Mouse (Mus musculus) spleen, adult 2 months (tissue): ENCODE results near the gene Gm17019. TPM values are rescaled to one million over a fixed set of nuclear protein-coding genes. Genes with fewer than 3 reads are reported as not detected.
"Not testable (repeated sequence)": the region's sequence is repeated elsewhere in the genome, so short reads cannot be mapped to it uniquely, and the experiment has no call there.

Experiments used
- DNase-seq, 2 experiments: peaks; one replicate each; pipeline versions ENCODE4 v3.0.0 to v3.0.0-alpha.2; 2012 to 2021; ENCODE audit warnings: low spot score in 2 of 2, low read depth in 1 of 2
- H3K27ac ChIP-seq: fragments of 200-500 bp; 2 replicates; pipeline ENCODE4 v1.5.1; 2012; ENCODE audit warnings: low read length, inconsistent platforms; ENCODE audit not compliant: insufficient read depth
- H3K27me3 ChIP-seq: fragments of 200-500 bp; 2 replicates; pipeline ENCODE4 v1.6.1; 2012; ENCODE audit warnings: mild to moderate bottlenecking, moderate library complexity, low read length, inconsistent platforms; ENCODE audit not compliant: control insufficient read depth, insufficient read depth
- H3K36me3 ChIP-seq: fragments of 200-500 bp; 2 replicates; pipeline ENCODE4 v1.6.1; 2012; ENCODE audit warnings: mild to moderate bottlenecking, low read length, inconsistent platforms; ENCODE audit not compliant: control insufficient read depth, insufficient read depth
- H3K4me1 ChIP-seq: fragments of 200-500 bp; 2 replicates; pipeline ENCODE4 v1.6.1; 2011; ENCODE audit warnings: inconsistent platforms; ENCODE audit not compliant: control insufficient read depth, insufficient read depth, insufficient read length
- H3K4me3 ChIP-seq: fragments of 200-500 bp; 2 replicates; pipeline ENCODE4 v1.5.1; 2011; ENCODE audit warnings: mild to moderate bottlenecking, inconsistent platforms; ENCODE audit not compliant: insufficient read depth, insufficient read length; ENCODE audit errors: extremely low read depth
- whole genome bisulfite sequencing: fragments of 180-500 bp; shearing (Covaris S2); methylation state at CpG from one replicate; pipeline ENCODE4 v1.1.7; 2018; 5-methylcytosine and 5-hydroxymethylcytosine counted together
- polyA plus RNA-seq: library from polyadenylated mRNA; depleted of rRNA; stranded (reverse); fragments of >200 nt; gene quantifications from 2 replicates; pipeline ENCODE4 v1.2.3, GENCODE M21; 2012; rRNA removed

The Gm17019 gene
- polyA plus RNA-seq: not detected in 2 replicates

- DNase-seq, H3K36me3 ChIP-seq: not testable (repeated sequence)
- WGBS: 27% methylated on average over 1 of the region's 1 CpGs
Observed at GRCm38 (mm10) chr5:15032898-15033297, at the start of gene Gm17019. Gm17019 (minus strand) TSS chr5:15032998.

GRCm38 (mm10) chr5:15062385-15062715 lies 29.6 kb upstream of the Gm17019 start:
- DNase-seq, H3K36me3 ChIP-seq, H3K4me1 ChIP-seq, H3K4me3 ChIP-seq, H3K27me3 ChIP-seq, H3K27ac ChIP-seq: not testable (repeated sequence)
- WGBS: 90% methylated on average over 1 of the region's 1 CpGs

More at GRCm38 (mm10) chr5:15032898-15033297, at the start of gene Gm17019:
- not testable (repeated sequence) for H3K27ac ChIP-seq, H3K4me1 ChIP-seq, H3K27me3 ChIP-seq, H3K4me3 ChIP-seq

- not testable (repeated sequence) for DNase-seq, H3K4me1 ChIP-seq, H3K27me3 ChIP-seq, H3K4me3 ChIP-seq, H3K27ac ChIP-seq, H3K36me3 ChIP-seq
- 79% methylated on average over 4 of the region's 4 CpGs for WGBS
Observed at GRCm38 (mm10) chr5:15061638-15062384, 29.0 kb upstream of the Gm17019 start.

- not testable (repeated sequence) for DNase-seq, H3K36me3 ChIP-seq, H3K27me3 ChIP-seq, H3K27ac ChIP-seq, H3K4me1 ChIP-seq, H3K4me3 ChIP-seq
- 75% methylated on average over 10 of the region's 10 CpGs for WGBS
Observed at GRCm38 (mm10) chr5:15054151-15055025, 21.6 kb upstream of the Gm17019 start.

- not testable (repeated sequence) for H3K27me3 ChIP-seq, H3K36me3 ChIP-seq, H3K27ac ChIP-seq, H3K4me3 ChIP-seq, DNase-seq, H3K4me1 ChIP-seq
- 76% methylated on average over 8 of the region's 8 CpGs for WGBS
Observed at GRCm38 (mm10) chr5:15053606-15053962, 20.8 kb upstream of the Gm17019 start.

- H3K4me3 ChIP-seq, H3K27ac ChIP-seq, H3K36me3 ChIP-seq, H3K27me3 ChIP-seq, H3K4me1 ChIP-seq, DNase-seq: not testable (repeated sequence)
- 80% methylated on average over 4 of the region's 4 CpGs for WGBS
Observed at GRCm38 (mm10) chr5:15052945-15053605, 20.3 kb upstream of the Gm17019 start.

- H3K4me1 ChIP-seq, DNase-seq, H3K27me3 ChIP-seq, H3K36me3 ChIP-seq, H3K27ac ChIP-seq, H3K4me3 ChIP-seq: not testable (repeated sequence)
- WGBS: 72% methylated on average over 2 of the region's 2 CpGs
Observed at GRCm38 (mm10) chr5:15050807-15051206, 18.0 kb upstream of the Gm17019 start.

- not testable (repeated sequence) for H3K36me3 ChIP-seq, H3K4me1 ChIP-seq, H3K4me3 ChIP-seq, H3K27ac ChIP-seq, H3K27me3 ChIP-seq, DNase-seq
- 81% methylated on average over 9 of the region's 9 CpGs for WGBS
Observed at GRCm38 (mm10) chr5:15044830-15045767, 12.3 kb upstream of the Gm17019 start.

- H3K4me1 ChIP-seq, H3K27me3 ChIP-seq, H3K27ac ChIP-seq, DNase-seq, H3K4me3 ChIP-seq, H3K36me3 ChIP-seq: not testable (repeated sequence)
- WGBS: 70% methylated on average over 3 of the region's 4 CpGs
Observed at GRCm38 (mm10) chr5:15040784-15041183, 8.0 kb upstream of the Gm17019 start.

GRCm38 (mm10) chr5:15039984-15040383 lies 7.2 kb upstream of the Gm17019 start:
- not testable (repeated sequence) for H3K36me3 ChIP-seq, H3K4me3 ChIP-seq, H3K27ac ChIP-seq, DNase-seq, H3K4me1 ChIP-seq, H3K27me3 ChIP-seq
- 85% methylated on average over 4 of the region's 4 CpGs for WGBS
